ENCODE assay signal across 18 mouse cellular contexts in the genomic region with DNA sequence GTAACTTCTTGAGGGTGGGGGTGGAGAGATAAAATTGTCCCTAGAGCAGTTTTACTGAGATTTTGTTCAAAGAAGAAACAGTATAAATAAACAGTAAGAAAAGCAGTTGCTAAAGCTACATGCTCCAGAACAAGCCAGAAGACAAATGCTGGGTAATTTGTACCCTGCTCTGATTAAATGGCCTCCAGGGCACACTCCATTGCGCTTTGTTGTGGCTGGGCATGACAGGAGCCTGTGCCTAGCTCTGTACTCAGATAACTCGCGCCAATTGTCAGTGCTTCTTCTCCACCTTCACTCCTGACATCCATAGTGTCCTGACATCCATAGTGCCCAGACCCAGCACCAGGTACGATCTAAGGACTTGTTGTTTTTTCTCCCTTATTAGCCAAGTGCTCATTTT.
"Had no signal": no experiment of that assay in that cellular context is flagged by ENCODE, and none has a peak within 500 bp of the region (broad histone marks: within the 10 kb centered on the region; RNA-seq: fewer than 3 reads in every experiment).

No protein-coding gene starts in this region.

- H3K27ac ChIP-seq: liver, embryonic 15.5 days; lung, embryonic 15.5 days; macrophage; midbrain, embryonic 13.5 days; midbrain, embryonic 15.5 days; stomach, embryonic 15.5 days; stomach, postnatal 0 days had no signal

- DNase-seq: liver, postnatal 0 days; lung, adult 2 months; lung, postnatal 14 days; lung, postnatal 36 days; right cerebral cortex, postnatal 14 days; thymus, adult 2 months; thymus, postnatal 25 days; thymus, postnatal 4 days had no signal

- H3K36me3 ChIP-seq: liver, embryonic 15.5 days; lung, embryonic 15.5 days; midbrain, embryonic 13.5 days; midbrain, embryonic 15.5 days; stomach, embryonic 15.5 days had no signal

- H3K4me3 ChIP-seq: liver, embryonic 15.5 days; lung, embryonic 15.5 days; megakaryocyte, embryonic 14.5 days; midbrain, embryonic 13.5 days; midbrain, embryonic 15.5 days; stomach, embryonic 15.5 days had no signal

- H3K9ac ChIP-seq: liver, embryonic 15.5 days; liver, postnatal 0 days; lung, embryonic 15.5 days; midbrain, embryonic 13.5 days; midbrain, embryonic 15.5 days; stomach, embryonic 15.5 days had no signal

- H3K4me2 ChIP-seq: liver, embryonic 15.5 days; lung, embryonic 15.5 days; midbrain, embryonic 11.5 days; midbrain, embryonic 13.5 days; midbrain, embryonic 15.5 days; stomach, embryonic 15.5 days had no signal

- H3K27me3 ChIP-seq: liver, embryonic 15.5 days; lung, embryonic 15.5 days; megakaryocyte, embryonic 14.5 days; midbrain, embryonic 13.5 days; midbrain, embryonic 15.5 days; stomach, embryonic 15.5 days had no signal

- H3K4me1 ChIP-seq: liver, embryonic 15.5 days; lung, embryonic 15.5 days; megakaryocyte, embryonic 14.5 days; midbrain, embryonic 13.5 days; midbrain, embryonic 15.5 days; stomach, embryonic 15.5 days had no signal

- H3K9me3 ChIP-seq: liver, embryonic 15.5 days; lung, embryonic 15.5 days; megakaryocyte, embryonic 14.5 days; midbrain, embryonic 13.5 days; midbrain, embryonic 15.5 days; stomach, embryonic 15.5 days had no signal

- ATAC-seq: liver, postnatal 0 days; lung, postnatal 0 days; midbrain, embryonic 13.5 days; midbrain, embryonic 15.5 days had no signal
